Mouse (Mus musculus) brain, embryonic 14.5 days (tissue): ENCODE results near the gene Eml1.

ENCODE experiments used
- CTCF ChIP-seq: fragments of 200-500 bp; IDR thresholded peaks from 2 replicates; pipeline ENCODE4 v1.5.1; 2012; ENCODE audit warnings: inconsistent platforms, mild to moderate bottlenecking, moderate library complexity, borderline replicate concordance; ENCODE audit not compliant: insufficient read depth, insufficient read length; ENCODE audit errors: extremely low read depth
- POLR2A ChIP-seq: fragments of 200-500 bp; IDR thresholded peaks from 2 replicates; pipeline ENCODE4 v1.6.1; 2012; ENCODE audit warnings: mild to moderate bottlenecking, inconsistent platforms, borderline replicate concordance; ENCODE audit not compliant: poor library complexity, insufficient read depth, insufficient read length, severe bottlenecking; ENCODE audit errors: extremely low read depth

GRCm38 (mm10) chr12:108583775-108584174, 213.0 kb downstream of the Eml1 start:
- TF ChIP-seq CTCF (no peak), POLR2A (no peak)
